Mouse (Mus musculus) kidney, postnatal 0 days (tissue): ENCODE data around the gene Tm9sf1. TPM values are rescaled to one million over a fixed set of nuclear protein-coding genes. Genes with fewer than 3 reads are reported as not detected.

Experiments used
- ATAC-seq: fragments of 200-750 bp; cut with Nextera tagmentation; replicated peaks from 2 replicates; pipeline ENCODE4 v1.8.0; 2017; ENCODE audit warnings: low read depth, moderate number of reproducible peaks, moderate TSS enrichment, moderate library complexity; ENCODE audit not compliant: low FRiP score
- DNase-seq: peaks from one replicate; pipeline ENCODE4 v3.0.0-alpha.2; 2016; ENCODE audit warnings: low spot score
- H3K27ac ChIP-seq: fragments of 300-500 bp; sonication (generic); 2 replicates; pipeline ENCODE4 v1.5.1; 2014; ENCODE audit warnings: mild to moderate bottlenecking
- H3K27me3 ChIP-seq: fragments of 300-500 bp; sonication (generic); 2 replicates; pipeline ENCODE4 v1.6.1; 2014; ENCODE audit warnings: low read length, mixed read lengths; ENCODE audit not compliant: insufficient read depth
- H3K36me3 ChIP-seq: fragments of 300-500 bp; sonication (generic); 2 replicates; pipeline ENCODE4 v1.6.1; 2014; ENCODE audit warnings: low read length, mixed read lengths; ENCODE audit not compliant: insufficient read depth
- H3K4me1 ChIP-seq: fragments of 300-500 bp; sonication (generic); replicated peaks from 2 replicates; pipeline ENCODE4 v1.6.1; 2014; ENCODE audit warnings: antibody characterized with exemption, low read length, mixed read lengths; ENCODE audit not compliant: insufficient read depth
- H3K4me2 ChIP-seq: fragments of 300-500 bp; sonication (generic); 2 replicates; pipeline ENCODE4 v1.6.1; 2014; ENCODE audit warnings: mild to moderate bottlenecking, low read length, moderate library complexity, mixed read lengths
- H3K4me3 ChIP-seq: fragments of 300-500 bp; sonication (generic); replicated peaks from 2 replicates; pipeline ENCODE4 v1.5.1; 2014; ENCODE audit warnings: low read depth, low read length
- H3K9ac ChIP-seq: fragments of 300-500 bp; sonication (generic); 2 replicates; pipeline ENCODE4 v1.6.1; 2014; ENCODE audit warnings: low read depth, low read length
- H3K9me3 ChIP-seq: fragments of 300-500 bp; sonication (generic); replicated peaks from 2 replicates; pipeline ENCODE4 v1.6.1; 2016; ENCODE audit warnings: low read length, inconsistent platforms, mixed read lengths
- CTCF ChIP-seq: IDR thresholded peaks from 2 replicates; pipeline ENCODE4 v1.5.1; 2016; ENCODE audit warnings: antibody characterized with exemption, low read depth, mild to moderate bottlenecking, moderate library complexity
- WGBS: fragments of 180-500 bp; shearing (Covaris S2); extraction: QIAGEN DNeasy Blood & Tissue Kit; methylation state at CpG from one replicate; pipeline ENCODE4 v1.1.7; 2014; 5-methylcytosine and 5-hydroxymethylcytosine counted together
- polyA plus RNA-seq: library from polyadenylated mRNA; unstranded; fragments of >200 nt; fragmentation: Nextera tagmentation; extraction: Ambion mirVana; gene quantifications from 2 replicates; pipeline ENCODE4 v1.2.1, GENCODE M21; 2015

Tm9sf1 gene
- polyA plus RNA-seq, 1 experiment from 2014 or later: 108 TPM

DNA sequence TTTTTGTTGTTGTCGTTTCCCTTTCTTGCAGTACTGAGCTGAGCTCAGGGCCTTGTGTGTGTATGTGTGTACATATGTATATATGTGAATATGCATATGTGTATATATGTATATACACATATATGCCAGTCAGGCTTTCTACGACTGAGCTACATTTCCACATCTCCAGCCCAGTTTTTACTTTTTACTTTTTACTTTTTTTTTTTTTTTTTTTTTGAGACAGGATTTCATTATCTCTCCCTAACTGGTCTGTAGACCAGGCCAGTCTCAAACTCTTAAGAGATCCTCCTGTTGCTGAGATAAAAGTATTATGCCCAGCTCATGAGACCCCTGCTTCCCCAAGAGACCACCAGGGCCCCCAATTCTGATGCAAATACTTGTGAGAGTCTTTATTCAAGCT is 26.8 kb downstream of the Tm9sf1 start:
- ATAC-seq (no peak), DNase-seq (no peak)
- H3K4me3 ChIP-seq: no peak overlapping the region
- H3K4me2 ChIP-seq: no peak overlapping the region
- H3K4me1 ChIP-seq: no peaks in the 10 kb centered on the region
- no peaks in the 10 kb centered on the region for H3K27me3 ChIP-seq
- TF ChIP-seq CTCF: no peak
- no peaks in the 10 kb centered on the region for H3K36me3 ChIP-seq
- H3K27ac ChIP-seq: 0 out of 2 replicates have a peak overlapping the region, but pooled peaks have one; percentile 13
- WGBS: 80% methylated on average over 2 of the region's 2 CpGs
- H3K9me3 ChIP-seq: no peaks in the 10 kb centered on the region
- no peak overlapping the region for H3K9ac ChIP-seq

DNA sequence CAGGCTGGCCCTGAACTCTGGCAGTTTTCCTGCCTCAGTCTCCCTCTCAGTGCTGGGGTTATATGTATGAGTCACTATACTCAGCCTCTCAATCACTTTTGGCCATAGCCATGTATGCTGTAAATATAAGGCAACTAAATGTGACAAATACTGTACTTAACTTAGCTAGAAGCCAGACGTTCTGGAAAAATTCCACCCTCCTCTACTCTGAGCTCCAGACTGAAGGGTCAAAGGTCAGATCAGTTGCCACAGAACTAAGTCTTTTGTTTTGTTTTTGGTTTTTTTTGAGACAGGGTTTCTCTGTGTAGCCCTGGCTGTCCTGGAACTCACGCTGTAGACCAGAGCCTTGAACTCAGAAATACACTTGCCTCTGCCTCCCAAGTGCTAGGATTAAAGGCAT is 27.7 kb downstream of the Tm9sf1 start:
- Histone ChIP-seq H3K4me1 (no peaks in the 10 kb centered on the region), H3K9me3 (no peaks in the 10 kb centered on the region), H3K9ac (no peak overlapping the region), H3K4me2 (no peak overlapping the region), H3K27me3 (no peaks in the 10 kb centered on the region), H3K27ac (no peak overlapping the region), H3K4me3 (no peak overlapping the region), H3K36me3 (no peaks in the 10 kb centered on the region)
- 32% methylated on average over 2 of the region's 2 CpGs for WGBS
- TF ChIP-seq CTCF: no peak
- no peak for ATAC-seq
- peak; percentile 21 for DNase-seq

GRCm38 (mm10) chr14:55614565-55615178 is 28.9 kb downstream of the Tm9sf1 start:
- DNase-seq (no peak), ATAC-seq (no peak)
- Histone ChIP-seq H3K36me3 (peaks cover 9% of the 10 kb centered on the region; the same call in 1 of the 2 replicates), H3K4me2 (no peak overlapping the region), H3K4me1 (no peaks in the 10 kb centered on the region), H3K4me3 (no peak overlapping the region), H3K9ac (no peak overlapping the region), H3K27ac (no peak overlapping the region), H3K27me3 (no peaks in the 10 kb centered on the region), H3K9me3 (no peaks in the 10 kb centered on the region)
- TF ChIP-seq CTCF: no peak
- WGBS: 87% methylated on average over 7 of the region's 7 CpGs

- DNase-seq (peak; percentile 3), ATAC-seq (no peak)
- no peak overlapping the region for H3K4me2 ChIP-seq
- no peak overlapping the region for H3K27ac ChIP-seq
- H3K9ac ChIP-seq: no peak overlapping the region
- peaks cover 21% of the 10 kb centered on the region for H3K36me3 ChIP-seq
- no peak for TF ChIP-seq CTCF
- no peak overlapping the region for H3K4me3 ChIP-seq
- 54% methylated on average over 6 of the region's 6 CpGs for WGBS
- H3K9me3 ChIP-seq: no peaks in the 10 kb centered on the region
- no peaks in the 10 kb centered on the region for H3K4me1 ChIP-seq
- H3K27me3 ChIP-seq: no peaks in the 10 kb centered on the region
Measured at GRCm38 (mm10) chr14:55613346-55613745, 30.3 kb downstream of the Tm9sf1 start.

- no peak for TF ChIP-seq CTCF
- DNase-seq: no peak
- H3K27me3 ChIP-seq: no peaks in the 10 kb centered on the region
- H3K4me3 ChIP-seq: no peak overlapping the region
- ATAC-seq: no peak
- no peak overlapping the region for H3K4me2 ChIP-seq
- H3K9me3 ChIP-seq: no peaks in the 10 kb centered on the region
- H3K4me1 ChIP-seq: peaks cover 8% of the 10 kb centered on the region
- H3K27ac ChIP-seq: no peak overlapping the region
- WGBS: 93% methylated on average over 6 of the region's 6 CpGs
- no peak overlapping the region for H3K9ac ChIP-seq
- H3K36me3 ChIP-seq: peaks cover 36% of the 10 kb centered on the region
Measured at GRCm38 (mm10) chr14:55608339-55608738, 35.3 kb downstream of the Tm9sf1 start.

- H3K9me3 ChIP-seq: no peaks in the 10 kb centered on the region
- H3K4me3 ChIP-seq: no peak overlapping the region
- 93% methylated on average over 16 of the region's 16 CpGs for WGBS
- no peaks in the 10 kb centered on the region for H3K27me3 ChIP-seq
- peaks cover 52% of the 10 kb centered on the region for H3K36me3 ChIP-seq
- no peak for TF ChIP-seq CTCF
- H3K9ac ChIP-seq: no peak overlapping the region
- DNase-seq (no peak), ATAC-seq (no peak)
- H3K4me2 ChIP-seq: no peak overlapping the region
- H3K4me1 ChIP-seq: peaks cover 13% of the 10 kb centered on the region
- H3K27ac ChIP-seq: no peak overlapping the region
Measured at GRCm38 (mm10) chr14:55605743-55606459, 37.7 kb downstream of the Tm9sf1 start.
